Mouse (Mus musculus): Measurements from ENCODE around the gene Klc3.

- TF ChIP-seq CTCF (IDR thresholded peaks at IDR 0.05; ENCODE audit: control insufficient read depth, insufficient read depth, insufficient replicate concordance, low read depth, low read length) (no peak), POLR2A (IDR thresholded peaks at IDR 0.05; ENCODE audit: control insufficient read depth, low read depth, low read length) (no peak)
Observed at GRCm38 (mm10) chr7:19410766-19411344, 7.0 kb upstream of the Klc3 start.
